Mouse (Mus musculus) neural tube, embryonic 11.5 days (tissue): ENCODE data around the gene L1cam. TPM values are rescaled to one million over a fixed set of nuclear protein-coding genes. Genes with fewer than 3 reads are reported as not detected.

Experiments used
- ATAC-seq: fragments of 200-750 bp; cut with Nextera tagmentation; 2 replicates; pipeline ENCODE4 v1.8.0; 2017; ENCODE audit warnings: moderate number of reproducible peaks, mild to moderate bottlenecking, moderate TSS enrichment, moderate library complexity; ENCODE audit not compliant: insufficient read depth, low FRiP score, low TSS enrichment
- DNase-seq: peaks from one replicate; pipeline ENCODE4 v3.0.0-alpha.2; 2015; ENCODE audit warnings: low spot score
- H3K27ac ChIP-seq: fragments of 300-500 bp; sonication (generic); 2 replicates; pipeline ENCODE4 v1.5.1; 2014; ENCODE audit warnings: low read depth, mild to moderate bottlenecking, low read length
- H3K27me3 ChIP-seq: fragments of 300-500 bp; sonication (generic); 2 replicates; pipeline ENCODE4 v1.6.1; 2014; ENCODE audit warnings: mild to moderate bottlenecking, low read length, mixed read lengths; ENCODE audit not compliant: control insufficient read depth, insufficient read depth
- H3K36me3 ChIP-seq: fragments of 300-500 bp; sonication (generic); 2 replicates; pipeline ENCODE4 v1.6.1; 2014; ENCODE audit warnings: mild to moderate bottlenecking, low read length, moderate library complexity, mixed read lengths; ENCODE audit not compliant: control insufficient read depth, insufficient read depth
- H3K4me1 ChIP-seq: fragments of 300-500 bp; sonication (generic); 2 replicates; pipeline ENCODE4 v1.6.1; 2014; ENCODE audit warnings: low read length, mixed read lengths; ENCODE audit not compliant: control insufficient read depth, insufficient read depth
- H3K4me2 ChIP-seq: fragments of 300-500 bp; sonication (generic); 2 replicates; pipeline ENCODE4 v1.6.1; 2014; ENCODE audit warnings: low read depth, mild to moderate bottlenecking, moderate library complexity
- H3K4me3 ChIP-seq: fragments of 300-500 bp; sonication (generic); 2 replicates; pipeline ENCODE4 v1.5.1; 2014; ENCODE audit warnings: low read depth, low read length
- H3K9ac ChIP-seq: fragments of 300-500 bp; sonication (generic); 2 replicates; pipeline ENCODE4 v1.6.1; 2014; ENCODE audit warnings: mild to moderate bottlenecking, low read length
- H3K9me3 ChIP-seq: fragments of 300-500 bp; sonication (generic); 2 replicates; pipeline ENCODE4 v1.6.1; 2016; ENCODE audit warnings: low read length; ENCODE audit not compliant: control insufficient read depth
- WGBS: fragments of 180-500 bp; shearing (Covaris S2); extraction: QIAGEN DNeasy Blood & Tissue Kit; methylation state at CpG from one replicate; pipeline ENCODE4 v1.1.7; 2014; 5-methylcytosine and 5-hydroxymethylcytosine counted together
- polyA plus RNA-seq: library from polyadenylated mRNA; unstranded; fragments of >200 nt; fragmentation: Nextera tagmentation; extraction: Ambion mirVana; gene quantifications from 2 replicates; pipeline ENCODE4 v1.2.1, GENCODE M21; 2014

L1cam gene
- polyA plus RNA-seq, 1 experiment from 2014 or later = 55.1 TPM

DNA sequence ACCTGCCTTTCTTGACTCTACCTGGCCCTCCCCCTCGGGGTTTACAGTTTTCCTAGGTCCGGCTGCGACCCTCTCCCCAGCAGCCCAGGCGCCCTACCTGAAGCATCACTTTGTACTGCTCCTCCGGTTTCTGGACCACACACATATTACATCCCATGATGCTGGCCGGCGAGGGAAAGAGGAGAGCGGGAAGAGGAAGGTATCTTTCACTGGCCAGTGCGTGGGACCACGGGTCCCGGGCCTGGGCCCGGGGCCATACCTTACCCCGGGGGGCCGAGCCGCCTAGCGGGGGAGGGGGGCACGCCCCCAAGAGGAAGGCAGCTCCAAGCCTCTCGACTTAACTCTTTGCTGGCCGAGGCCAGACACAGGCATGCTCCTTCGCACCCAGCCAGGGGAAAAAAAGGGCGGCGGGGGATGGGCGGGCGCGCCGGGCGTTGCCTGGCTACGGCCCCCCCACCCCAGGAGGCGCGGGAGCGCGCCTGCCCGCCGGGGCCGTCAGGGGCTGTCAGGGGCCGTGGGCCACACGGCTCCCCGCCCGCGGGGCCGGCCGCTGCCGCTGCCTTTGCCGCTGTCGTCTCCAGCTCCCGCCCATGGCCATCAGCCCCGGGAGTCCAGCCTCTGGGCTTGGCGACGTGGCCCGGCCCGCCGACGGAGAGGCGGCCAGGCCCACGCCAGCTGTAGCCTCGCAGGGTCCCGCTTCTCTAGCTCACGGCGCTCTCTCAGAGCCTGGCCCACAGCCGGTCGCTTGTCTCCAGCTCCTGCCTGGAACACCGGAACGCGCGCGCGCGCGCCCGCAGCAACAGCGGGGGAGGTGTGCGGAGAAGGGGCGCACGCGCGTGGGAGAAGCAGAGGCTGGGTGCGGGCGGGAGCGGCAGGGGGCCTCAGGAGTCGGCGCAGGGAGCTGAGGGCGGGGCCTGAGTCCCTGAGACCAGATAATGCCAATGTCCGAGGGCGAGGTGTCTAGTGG lies 71.4 kb downstream of the L1cam start, which contains the start of gene Pdzd4:
Pdzd4 (minus strand) TSS at position 785 of the 967 bp plus-strand sequence.
- Histone ChIP-seq H3K4me3 (peak within 1 kb of the TSS; percentile 54), H3K4me2 (peak within 1 kb of the TSS; percentile 65), H3K4me1 (no peaks in the 10 kb centered on the region), H3K9ac (peak within 1 kb of the TSS; percentile 72), H3K27ac (0 out of 2 replicates have a peak within 1 kb of the TSS, but pooled peaks have one; percentile 53), H3K9me3 (no peaks in the 10 kb centered on the region), H3K27me3 (0 out of 2 replicates have a peak, but pooled peaks cover 2% of the 10 kb centered on the region), H3K36me3 (no peaks in the 10 kb centered on the region)
- 14% methylated on average over 55 of the region's 84 CpGs for WGBS
- ATAC-seq = peak; percentile 81
- DNase-seq = peak; percentile 79

DNA sequence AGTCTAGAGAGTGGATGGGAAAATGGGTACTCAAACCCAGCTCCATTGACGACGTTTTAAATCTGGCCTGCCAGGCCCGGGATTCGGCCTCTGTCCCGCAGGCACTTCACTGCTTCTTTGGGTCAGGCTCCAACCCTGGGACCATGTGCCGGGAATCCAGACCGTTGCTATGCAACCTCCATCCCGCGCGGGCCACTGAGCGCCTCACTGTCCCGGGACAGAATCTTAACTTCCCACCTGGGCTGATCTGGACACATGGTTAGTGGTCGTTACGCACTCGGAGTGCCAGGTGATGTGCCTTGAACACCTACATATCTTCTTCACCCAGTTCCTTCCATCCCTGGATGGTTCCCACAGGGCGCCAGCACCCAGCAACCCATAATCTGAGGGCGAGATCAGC lies 72.2 kb downstream of the L1cam start:
- H3K9me3 ChIP-seq = no peaks in the 10 kb centered on the region
- 17% methylated on average over 16 of the region's 17 CpGs for WGBS
- DNase-seq (peak; percentile 30), ATAC-seq (no peak)
- no peaks in the 10 kb centered on the region for H3K4me1 ChIP-seq
- peak overlapping the region; percentile 65 for H3K4me2 ChIP-seq
- no peaks in the 10 kb centered on the region for H3K36me3 ChIP-seq
- peak overlapping the region; percentile 54 for H3K4me3 ChIP-seq
- H3K27me3 ChIP-seq = 0 out of 2 replicates have a peak, but pooled peaks cover 2% of the 10 kb centered on the region
- H3K27ac ChIP-seq = no peak overlapping the region
- peak overlapping the region; percentile 72 for H3K9ac ChIP-seq

DNA sequence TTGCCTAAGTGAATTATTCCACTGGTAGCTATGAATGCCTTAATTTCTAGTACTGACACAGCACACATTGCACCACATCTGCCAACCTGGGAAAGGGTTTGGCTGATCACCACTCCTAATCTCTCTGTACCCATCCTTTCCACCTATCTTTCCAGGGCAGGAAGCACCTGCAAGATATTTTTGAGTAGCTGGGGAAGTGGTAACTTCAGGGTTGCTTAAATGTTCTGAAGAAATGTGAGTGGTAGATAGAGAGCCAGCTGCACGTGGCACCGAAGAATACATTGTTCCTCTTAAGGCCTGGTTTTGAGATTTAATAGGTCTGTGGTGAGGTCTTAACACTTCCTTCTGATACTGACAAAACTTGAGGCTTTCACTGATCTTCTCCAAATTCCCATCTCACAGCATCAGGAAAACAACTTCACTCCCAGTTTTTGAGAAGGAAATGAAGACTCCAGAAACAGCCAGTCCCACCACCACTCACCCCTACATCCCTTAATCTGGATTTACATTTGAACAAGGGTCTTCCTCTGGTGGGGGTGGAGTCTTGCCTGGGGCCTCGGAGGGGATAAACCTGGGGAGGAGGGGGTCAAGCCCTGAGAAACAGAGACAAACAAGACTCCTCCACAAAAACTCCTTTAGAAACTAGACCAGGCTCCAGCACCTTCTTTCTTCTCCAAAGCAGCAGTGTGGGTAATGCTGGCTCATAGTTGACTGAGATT lies 79.2 kb downstream of the L1cam start:
- DNase-seq = no peak
- Histone ChIP-seq H3K27me3 (no peaks in the 10 kb centered on the region), H3K9me3 (no peaks in the 10 kb centered on the region), H3K36me3 (no peaks in the 10 kb centered on the region), H3K4me1 (no peaks in the 10 kb centered on the region), H3K4me3 (no peak overlapping the region), H3K27ac (no peak overlapping the region), H3K4me2 (no peak overlapping the region), H3K9ac (no peak overlapping the region)
- 70% methylated on average over 3 of the region's 3 CpGs for WGBS
- no peak for ATAC-seq

DNA sequence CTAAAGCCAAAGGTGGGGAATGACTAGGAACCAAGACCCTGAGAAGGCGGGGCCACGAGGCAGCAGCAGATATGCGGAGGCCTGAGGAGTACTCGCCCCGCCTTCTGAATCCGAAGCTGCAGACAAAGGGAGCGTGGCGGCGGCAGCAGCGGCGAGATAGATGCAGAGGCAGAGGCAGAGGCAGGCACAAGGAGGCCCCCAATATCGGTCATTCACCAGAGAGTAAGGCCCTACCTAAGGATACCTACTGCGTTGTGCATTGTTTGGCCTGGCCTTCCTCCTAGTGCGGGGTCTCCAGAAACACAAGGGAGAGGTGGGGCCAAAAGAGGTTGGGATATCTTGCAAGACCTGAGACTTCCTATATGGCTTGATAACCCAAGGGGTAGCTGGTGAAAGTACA lies 80.8 kb downstream of the L1cam start:
- WGBS = 23% methylated on average over 14 of the region's 14 CpGs
- peak overlapping the region; percentile 30 for H3K4me2 ChIP-seq

DNA sequence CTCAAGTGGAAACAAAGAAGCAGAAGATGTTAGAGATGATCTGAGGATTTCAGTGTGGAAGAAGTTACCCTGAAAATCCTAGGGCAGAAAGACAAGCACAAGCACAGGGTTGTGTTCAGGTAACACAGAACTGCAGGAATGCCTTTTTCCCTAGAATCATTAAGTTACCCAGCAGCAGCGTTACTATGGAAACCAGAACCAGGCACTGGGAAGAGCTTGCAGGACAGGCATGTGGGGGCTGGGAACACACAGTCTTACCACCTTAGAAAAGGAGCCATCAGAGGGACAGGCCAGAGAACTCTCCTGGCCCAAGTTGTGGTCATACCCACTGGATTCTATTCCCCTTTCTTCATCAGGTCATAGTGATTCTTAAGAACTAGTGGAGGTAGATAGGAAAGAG lies 90.1 kb downstream of the L1cam start:
- Histone ChIP-seq H3K4me3 (no peak overlapping the region), H3K9me3 (no peaks in the 10 kb centered on the region), H3K4me1 (no peaks in the 10 kb centered on the region), H3K4me2 (no peak overlapping the region), H3K36me3 (no peaks in the 10 kb centered on the region), H3K27ac (no peak overlapping the region), H3K27me3 (no peaks in the 10 kb centered on the region), H3K9ac (no peak overlapping the region)
- DNase-seq (no peak), ATAC-seq (no peak)
- WGBS = 44% methylated on average over 1 of the region's 1 CpGs

More for the DNA sequence above, 80.8 kb downstream of the L1cam start:
- Histone ChIP-seq H3K4me1 (no peaks in the 10 kb centered on the region), H3K36me3 (no peaks in the 10 kb centered on the region), H3K27me3 (no peaks in the 10 kb centered on the region), H3K9ac (peak overlapping the region; percentile 68), H3K9me3 (no peaks in the 10 kb centered on the region), H3K27ac (no peak overlapping the region), H3K4me3 (peak overlapping the region; percentile 21)
- ATAC-seq = 0 out of 2 replicates have a peak, but pooled peaks have one; percentile 50
- peak; percentile 67 for DNase-seq

Other genes with a start within 250 kb of the L1cam start
- 11.1 and 13.3 TPM in 2 replicates for gene Pnck, start 236.0 kb downstream of the L1cam start, polyA plus RNA-seq
- gene Slc6a8, start 223.0 kb downstream of the L1cam start, polyA plus RNA-seq = 6.8 and 6.9 TPM in 2 replicates
- gene Bcap31, start 179.9 kb downstream of the L1cam start, polyA plus RNA-seq = 140 and 141 TPM in 2 replicates
- 8.6 and 9.4 TPM in 2 replicates for gene Abcd1, start 179.5 kb downstream of the L1cam start, polyA plus RNA-seq
- gene Plxnb3, start 139.0 kb downstream of the L1cam start, polyA plus RNA-seq = 0.09 TPM in 1 of 2 replicates, not detected in the other
- 6.2 and 7.2 TPM in 2 replicates for gene Srpk3, start 121.7 kb downstream of the L1cam start, polyA plus RNA-seq
- 197 and 198 TPM in 2 replicates for gene Idh3g, start 109.2 kb downstream of the L1cam start, polyA plus RNA-seq
- 134 and 136 TPM in 2 replicates for gene Ssr4, start 109.1 kb downstream of the L1cam start, polyA plus RNA-seq
- 1.1 and 1.7 TPM in 2 replicates for gene Pdzd4, start 71.1 kb downstream of the L1cam start, polyA plus RNA-seq
- gene Avpr2, start 4.0 kb downstream of the L1cam start, polyA plus RNA-seq = 0.14 TPM in 1 of 2 replicates, not detected in the other
- 2.1 and 2.5 TPM in 2 replicates for gene Arhgap4, start 25.8 kb upstream of the L1cam start, polyA plus RNA-seq
- 133 and 144 TPM in 2 replicates for gene Naa10, start 25.8 kb upstream of the L1cam start, polyA plus RNA-seq
- 16.3 and 19.0 TPM in 2 replicates for gene Renbp, start 34.7 kb upstream of the L1cam start, polyA plus RNA-seq
- gene Hcfc1, start 70.3 kb upstream of the L1cam start, polyA plus RNA-seq = 80.0 and 89.3 TPM in 2 replicates
- gene Irak1, start 127.8 kb upstream of the L1cam start, polyA plus RNA-seq = 33.4 and 42.2 TPM in 2 replicates
- gene Opn1mw, start 231.4 kb upstream of the L1cam start, polyA plus RNA-seq = not detected in 2 replicates
- gene Mecp2, start 239.3 kb upstream of the L1cam start, polyA plus RNA-seq = 15.6 and 16.2 TPM in 2 replicates